Mouse (Mus musculus): ENCODE measurements at regions not wholly inside any gene's neighbourhood (a gene's known extent, or its start where the extent isn't known, plus 50 kb on each side); places are given as distances from the start of the nearest gene placed in this dataset.

- ATAC-seq (ENCODE audit: extremely low read depth, insufficient number of reproducible peaks, low FRiP score, poor library complexity, severe bottlenecking), result no peak
- H3K36me3 ChIP-seq (replicated peaks), result no peaks in the 10 kb centered on the region
- no peak for DNase-seq (ENCODE audit: low spot score)
Observed at GRCm38 (mm10) chr9:61222212-61223003, 149.8 kb upstream of the Tle3 start.

GRCm38 (mm10) chr9:61225020-61225652, 147.0 kb upstream of the Tle3 start:
- no peak for TF ChIP-seq POLR2AphosphoS5 (IDR thresholded peaks at IDR 0.05; ENCODE audit: insufficient replicate concordance, low read depth, low read length)
- no peak for TF ChIP-seq GATA2 (IDR thresholded peaks at IDR 0.05; ENCODE audit: borderline replicate concordance, low read depth, low read length)
- TF ChIP-seq CTCF (IDR thresholded peaks at IDR 0.05; ENCODE audit: low read depth, low read length), result no peak
- no peak for TF ChIP-seq TAL1 (conservative IDR thresholded peaks at IDR 0.05; ENCODE audit: low read depth, low read length)
- TF ChIP-seq GATA1 (IDR thresholded peaks at IDR 0.05; ENCODE audit: borderline replicate concordance, low read length), result no peak
- no peak for ATAC-seq (ENCODE audit: extremely low read depth, insufficient number of reproducible peaks, low FRiP score, poor library complexity, severe bottlenecking)
- Histone ChIP-seq H3K27me3 (ENCODE audit: insufficient read depth, low read length) (no peaks in the 10 kb centered on the region; the same call in 1 of the 2 replicates), H3K4me3 (ENCODE audit: low read depth, low read length) (no peak overlapping the region), H3K36me3 (replicated peaks) (no peaks in the 10 kb centered on the region), H3K9me3 (replicated peaks) (no peaks in the 10 kb centered on the region), H3K4me1 (ENCODE audit: insufficient read depth, low read depth, low read length) (no peaks in the 10 kb centered on the region)
- DNase-seq (ENCODE audit: low spot score), result no peak

More at GRCm38 (mm10) chr9:61222212-61223003, 149.8 kb upstream of the Tle3 start:
- H3K9me3 ChIP-seq (replicated peaks), result no peaks in the 10 kb centered on the region
- TF ChIP-seq CTCF (IDR thresholded peaks at IDR 0.05; ENCODE audit: low read depth, low read length) (no peak), TAL1 (conservative IDR thresholded peaks at IDR 0.05; ENCODE audit: low read depth, low read length) (no peak), GATA2 (IDR thresholded peaks at IDR 0.05; ENCODE audit: borderline replicate concordance, low read depth, low read length) (no peak), POLR2AphosphoS5 (IDR thresholded peaks at IDR 0.05; ENCODE audit: insufficient replicate concordance, low read depth, low read length) (no peak), GATA1 (IDR thresholded peaks at IDR 0.05; ENCODE audit: borderline replicate concordance, low read length) (no peak)
- no peak overlapping the region for H3K4me3 ChIP-seq (ENCODE audit: low read depth, low read length)
- H3K27me3 ChIP-seq (ENCODE audit: insufficient read depth, low read length), result no peaks in the 10 kb centered on the region; the same call in none of the 2 replicates
- H3K4me1 ChIP-seq (ENCODE audit: insufficient read depth, low read depth, low read length), result no peaks in the 10 kb centered on the region

GRCm38 (mm10) chr9:61225882-61226281, 146.3 kb upstream of the Tle3 start:
- H3K4me3 ChIP-seq (ENCODE audit: low read depth, low read length), result no peak overlapping the region

GRCm38 (mm10) chr9:61226596-61227384, 145.4 kb upstream of the Tle3 start:
- Histone ChIP-seq H3K36me3 (replicated peaks) (no peaks in the 10 kb centered on the region), H3K4me1 (ENCODE audit: insufficient read depth, low read depth, low read length) (no peaks in the 10 kb centered on the region), H3K4me3 (ENCODE audit: low read depth, low read length) (no peak overlapping the region), H3K27me3 (ENCODE audit: insufficient read depth, low read length) (peaks cover 3% of the 10 kb centered on the region; the same call in 1 of the 2 replicates), H3K9me3 (replicated peaks) (no peaks in the 10 kb centered on the region)
- TF ChIP-seq GATA1 (IDR thresholded peaks at IDR 0.05; ENCODE audit: borderline replicate concordance, low read length) (no peak), GATA2 (IDR thresholded peaks at IDR 0.05; ENCODE audit: borderline replicate concordance, low read depth, low read length) (no peak)
- DNase-seq (ENCODE audit: low spot score) (no peak), ATAC-seq (ENCODE audit: extremely low read depth, insufficient number of reproducible peaks, low FRiP score, poor library complexity, severe bottlenecking) (no peak)

More at GRCm38 (mm10) chr9:61225882-61226281, 146.3 kb upstream of the Tle3 start:
- ATAC-seq (ENCODE audit: extremely low read depth, insufficient number of reproducible peaks, low FRiP score, poor library complexity, severe bottlenecking), result no peak
- no peaks in the 10 kb centered on the region for H3K4me1 ChIP-seq (ENCODE audit: insufficient read depth, low read depth, low read length)
- no peaks in the 10 kb centered on the region for H3K9me3 ChIP-seq (replicated peaks)
- no peak for TF ChIP-seq TAL1 (conservative IDR thresholded peaks at IDR 0.05; ENCODE audit: low read depth, low read length)
- TF ChIP-seq GATA2 (IDR thresholded peaks at IDR 0.05; ENCODE audit: borderline replicate concordance, low read depth, low read length), result no peak
- no peak for TF ChIP-seq POLR2AphosphoS5 (IDR thresholded peaks at IDR 0.05; ENCODE audit: insufficient replicate concordance, low read depth, low read length)
- TF ChIP-seq GATA1 (IDR thresholded peaks at IDR 0.05; ENCODE audit: borderline replicate concordance, low read length), result no peak
- no peak for TF ChIP-seq CTCF (IDR thresholded peaks at IDR 0.05; ENCODE audit: low read depth, low read length)
- peaks cover 1% of the 10 kb centered on the region; the same call in 1 of the 2 replicates for H3K27me3 ChIP-seq (ENCODE audit: insufficient read depth, low read length)
- no peaks in the 10 kb centered on the region for H3K36me3 ChIP-seq (replicated peaks)
- DNase-seq (ENCODE audit: low spot score), result no peak

GRCm38 (mm10) chr9:61227492-61228229, 144.5 kb upstream of the Tle3 start:
- TF ChIP-seq POLR2AphosphoS5 (IDR thresholded peaks at IDR 0.05; ENCODE audit: insufficient replicate concordance, low read depth, low read length) (no peak), GATA2 (IDR thresholded peaks at IDR 0.05; ENCODE audit: borderline replicate concordance, low read depth, low read length) (no peak), TAL1 (conservative IDR thresholded peaks at IDR 0.05; ENCODE audit: low read depth, low read length) (no peak), CTCF (IDR thresholded peaks at IDR 0.05; ENCODE audit: low read depth, low read length) (no peak)
- no peaks in the 10 kb centered on the region for H3K4me1 ChIP-seq (ENCODE audit: insufficient read depth, low read depth, low read length)
- no peak for DNase-seq (ENCODE audit: low spot score)
- ATAC-seq (ENCODE audit: extremely low read depth, insufficient number of reproducible peaks, low FRiP score, poor library complexity, severe bottlenecking), result no peak
- H3K36me3 ChIP-seq (replicated peaks), result no peaks in the 10 kb centered on the region
- H3K4me3 ChIP-seq (ENCODE audit: low read depth, low read length), result no peak overlapping the region
- no peaks in the 10 kb centered on the region for H3K9me3 ChIP-seq (replicated peaks)
- H3K27me3 ChIP-seq (ENCODE audit: insufficient read depth, low read length), result peaks cover 3% of the 10 kb centered on the region; the same call in 1 of the 2 replicates
